Comparison of ENCODE assay signal across 25 mouse cellular contexts in genomic region chr1:86368086-86368485, GRCm38 (mm10). TPM values are rescaled to one million over a fixed set of nuclear protein-coding genes. Genes with fewer than 3 reads are reported as not detected.
"Had no signal": no experiment of that assay in that cellular context is flagged by ENCODE, and none has a peak within 500 bp of the region (broad histone marks: within the 10 kb centered on the region; RNA-seq: fewer than 3 reads in every experiment).

No protein-coding gene starts in this region.

- ATAC-seq: intestine, postnatal 0 days; liver, embryonic 12.5 days; midbrain, embryonic 16.5 days had no signal

- H3K4me3 ChIP-seq: limb, embryonic 10.5 days; limb, embryonic 13.5 days; liver, embryonic 12.5 days; liver, embryonic 15.5 days; lung, embryonic 15.5 days; midbrain, embryonic 12.5 days; neural tube, embryonic 12.5 days; neural tube, embryonic 15.5 days had no signal

- DNase-seq: kidney, adult 2 months; kidney, postnatal 25 days; liver; lung, adult 18-20 months; lung, postnatal 10 days; lung, postnatal 36 days; thymus, adult 2 months; thymus, postnatal 14 days; thymus, postnatal 4 days had no signal

- H3K27ac ChIP-seq: kidney, postnatal 0 days; limb, embryonic 10.5 days; limb, embryonic 13.5 days; liver, embryonic 12.5 days; liver, embryonic 15.5 days; lung, embryonic 15.5 days; midbrain, embryonic 12.5 days; neural tube, embryonic 12.5 days; neural tube, embryonic 15.5 days; stomach, postnatal 0 days had no signal

RNA-seq across cellular contexts. Expression of gene Nmur1, which starts 57.9 kb away (rescaled TPM):
- total RNA-seq: layer of hippocampus, adult 8-10 months; layer of hippocampus, postnatal 10 days; left cerebral cortex, adult 18-20 months; left cerebral cortex, postnatal 25 days had no signal

RNA-seq across cellular contexts. Expression of gene Tex44, which starts 58.0 kb away (rescaled TPM):
- total RNA-seq: layer of hippocampus, adult 8-10 months; layer of hippocampus, postnatal 10 days; left cerebral cortex, adult 18-20 months; left cerebral cortex, postnatal 25 days had no signal
